Mouse (Mus musculus) CD4-positive naive resting alpha-beta T cell, adult 76 days (primary cell): Measurements from ENCODE around the gene Rasa2. TPM values are rescaled to one million over a fixed set of nuclear protein-coding genes. Genes with fewer than 3 reads are reported as not detected.

Experiments used
- total RNA-seq: library from RNA; stranded (reverse); gene quantifications from one replicate; pipeline ENCODE4 v1.2.4, GENCODE M21; 2023

Gene Rasa2
- 56.7 TPM for total RNA-seq

DNA sequence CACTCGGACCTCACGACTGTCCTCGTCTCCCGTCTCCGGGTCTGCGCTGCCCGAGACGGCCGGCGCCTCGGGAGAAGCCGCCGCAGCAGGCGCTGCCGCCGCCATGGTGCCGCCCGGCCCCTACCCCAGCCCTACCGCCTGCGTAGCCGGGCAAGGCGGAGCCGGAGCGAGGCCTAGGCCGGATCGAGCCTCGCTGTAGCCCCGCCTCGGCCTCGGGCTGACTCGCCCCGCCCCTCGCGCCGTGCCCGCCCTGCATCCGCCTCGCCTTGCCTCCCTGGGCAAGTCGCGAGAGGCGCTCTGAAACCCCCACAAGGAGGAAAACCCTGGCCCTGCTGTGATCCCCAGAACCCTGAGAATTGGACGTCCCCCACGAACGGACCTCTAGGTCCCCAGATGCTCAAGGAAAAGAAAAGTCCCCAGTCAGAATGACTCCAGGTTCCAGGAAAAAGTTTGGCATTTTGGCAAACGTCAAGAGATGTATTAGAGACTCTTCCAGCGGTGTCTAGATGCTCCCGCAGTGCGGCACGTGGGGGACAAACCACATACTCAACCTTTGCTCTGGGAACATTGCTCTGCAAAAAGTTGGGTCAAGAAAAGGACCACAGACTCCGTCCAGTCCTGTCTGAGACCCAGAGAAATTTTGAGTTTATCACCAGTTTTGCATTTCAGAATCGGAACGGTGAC lies at the start of gene Rasa2:
Rasa2 (minus strand) TSS at position 229 of the 684 bp plus-strand sequence.

DNA sequence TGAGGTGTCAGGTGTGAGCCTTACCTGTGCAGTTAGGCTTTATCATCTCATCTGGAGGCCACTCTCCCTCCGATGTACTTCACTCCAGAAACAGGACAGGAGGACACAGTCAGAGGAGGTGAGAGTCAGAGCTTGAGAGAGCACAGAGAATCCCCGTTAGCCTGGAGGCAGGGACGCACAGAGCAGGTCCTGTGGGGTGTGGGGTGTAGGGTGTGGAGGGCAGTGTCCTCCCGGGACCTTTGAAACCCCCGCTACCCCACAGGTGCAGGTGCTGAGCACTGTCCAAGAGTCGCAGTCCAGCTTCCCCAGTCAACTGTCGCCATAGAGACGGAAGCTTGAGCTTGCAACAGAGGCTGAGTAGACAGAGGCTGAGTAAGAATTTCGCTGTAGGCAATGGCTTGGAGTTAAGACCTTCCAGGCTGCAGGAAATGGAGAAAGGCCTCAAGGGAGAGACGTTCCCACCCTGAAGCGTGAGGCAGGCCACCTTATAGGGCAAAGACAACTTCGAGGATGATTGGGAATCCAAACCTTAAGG lies 106.4 kb downstream of the Rasa2 start, which contains the start of gene Gm28729:
Gm28729 (minus strand) TSS at position 293 of the 535 bp plus-strand sequence.

Other genes with a start within 250 kb of the Rasa2 start
- gene Rnf7, start 152.9 kb downstream of the Rasa2 start, total RNA-seq, result 44.0 TPM
- gene Gm28729, start 106.4 kb downstream of the Rasa2 start, total RNA-seq, result not detected
- gene Zbtb38, start 121.2 kb upstream of the Rasa2 start, total RNA-seq, result 39.3 TPM